Mouse (Mus musculus) lung, postnatal 0 days (tissue): Measurements from ENCODE around the gene 6430571L13Rik.

Source experiments
- CTCF ChIP-seq: IDR thresholded peaks from 2 replicates; pipeline ENCODE4 v1.5.1; 2016; ENCODE audit warnings: antibody characterized with exemption, mild to moderate bottlenecking
- EP300 ChIP-seq: IDR thresholded peaks from 2 replicates; pipeline ENCODE4 v1.6.1; 2016; ENCODE audit warnings: antibody characterized with exemption, mild to moderate bottlenecking, control low read depth

DNA sequence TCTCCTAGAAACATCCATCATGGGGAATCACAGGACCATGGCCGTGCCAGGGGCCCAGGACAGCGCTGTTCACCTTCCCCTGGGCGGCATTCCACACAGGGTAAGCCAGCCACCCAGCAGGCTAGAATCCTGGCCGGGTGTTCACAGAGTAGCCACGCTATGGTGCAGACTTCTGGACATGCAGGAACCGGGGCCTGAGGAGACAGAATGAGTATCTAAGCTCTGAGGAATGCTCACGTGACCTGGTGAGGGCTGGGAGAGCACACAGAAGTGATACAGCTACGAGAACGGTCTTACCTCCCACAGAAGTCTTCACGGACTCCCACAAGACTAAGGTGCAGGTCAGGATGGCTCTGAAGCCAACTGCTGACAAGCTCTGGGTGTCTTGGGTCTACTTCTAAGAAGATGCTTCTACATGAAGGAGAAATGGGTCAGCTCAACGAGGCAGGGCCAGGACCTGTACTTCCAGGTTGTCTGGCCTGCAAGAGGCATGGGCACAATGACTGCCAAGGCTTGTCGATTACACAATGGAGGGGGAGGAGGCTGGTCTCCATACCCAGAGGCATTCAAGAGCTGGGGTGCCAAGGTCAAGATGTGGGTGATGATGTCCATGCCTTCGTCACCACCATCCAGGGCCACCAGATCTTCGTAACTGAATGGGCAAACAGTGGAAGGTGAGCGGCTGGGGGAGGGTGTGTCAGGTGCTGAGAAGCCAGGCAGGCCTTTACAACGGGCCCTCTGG, 12.4 kb upstream of the 6430571L13Rik start:
- TF ChIP-seq CTCF (no peak), EP300 (no peak)
